Mouse (Mus musculus): ENCODE data around the gene Emb. TPM values are rescaled to one million over a fixed set of nuclear protein-coding genes. Genes with fewer than 3 reads are reported as not detected.

Emb gene
- total RNA-seq, 2 experiments from 2014 or later = 31.2 to 31.8 TPM

GRCm38 (mm10) chr13:117202755-117203471 is 5.4 kb upstream of the Emb start:
- peak; percentile 77 for TF ChIP-seq CTCF (IDR thresholded peaks at IDR 0.05)
- no peak overlapping the region for H3K4me3 ChIP-seq
- peak in 1 of 2 experiments; percentile 37 for DNase-seq (ENCODE audit: extremely low spot score in 1 of 2, low spot score in 2 of 2)
- no peak overlapping the region for H3K27ac ChIP-seq
- intact Hi-C loops (cut with DNase I) = loop anchor here (1.0 to 2.0 kb wide), 2 partner anchors 86 to 112 kb away; no protein-coding TSS in a partner anchor

GRCm38 (mm10) chr13:117204685-117205084 is 3.7 kb upstream of the Emb start:
- H3K27ac ChIP-seq = no peak overlapping the region
- TF ChIP-seq CTCF (IDR thresholded peaks at IDR 0.05) = no peak
- no peak for DNase-seq (ENCODE audit: extremely low spot score in 1 of 2, low spot score in 2 of 2)
- intact Hi-C loops (cut with DNase I) = no loop called here
- no peak overlapping the region for H3K4me3 ChIP-seq

- intact Hi-C loops (cut with DNase I) = no loop called here
- H3K4me3 ChIP-seq = no peak overlapping the region
- H3K27ac ChIP-seq = no peak overlapping the region
- DNase-seq (ENCODE audit: extremely low spot score in 1 of 2, low spot score in 2 of 2) = no peak
- no peak for TF ChIP-seq CTCF (IDR thresholded peaks at IDR 0.05)
These were observed 2.3 kb upstream of the Emb start for GRCm38 (mm10) chr13:117206066-117206465.

- DNase-seq (ENCODE audit: extremely low spot score in 1 of 2, low spot score in 2 of 2) = no peak
- intact Hi-C loops (cut with DNase I) = no loop called here
- no peak overlapping the region for H3K27ac ChIP-seq
- no peak overlapping the region for H3K4me3 ChIP-seq
- no peak for TF ChIP-seq CTCF (IDR thresholded peaks at IDR 0.05)
These were observed 3.1 kb downstream of the Emb start for GRCm38 (mm10) chr13:117211386-117211875.

GRCm38 (mm10) chr13:117215481-117215880 is 7.1 kb downstream of the Emb start:
- H3K27ac ChIP-seq = no peak overlapping the region
- no peak for DNase-seq (ENCODE audit: extremely low spot score in 1 of 2, low spot score in 2 of 2)
- TF ChIP-seq CTCF (IDR thresholded peaks at IDR 0.05) = no peak
- intact Hi-C loops (cut with DNase I) = no loop called here
- no peak overlapping the region for H3K4me3 ChIP-seq

GRCm38 (mm10) chr13:117216126-117216525 is 7.8 kb downstream of the Emb start:
- Histone ChIP-seq H3K4me3 (no peak overlapping the region), H3K27ac (no peak overlapping the region)
- TF ChIP-seq CTCF (IDR thresholded peaks at IDR 0.05) = no peak
- DNase-seq (ENCODE audit: extremely low spot score in 1 of 2, low spot score in 2 of 2) = no peak
- intact Hi-C loops (cut with DNase I) = no loop called here

- no peak for TF ChIP-seq CTCF (IDR thresholded peaks at IDR 0.05)
- Histone ChIP-seq H3K27ac (no peak overlapping the region), H3K4me3 (no peak overlapping the region)
- intact Hi-C loops (cut with DNase I) = no loop called here
- no peak for DNase-seq (ENCODE audit: extremely low spot score in 1 of 2, low spot score in 2 of 2)
These were observed 8.5 kb downstream of the Emb start for GRCm38 (mm10) chr13:117216752-117217363.

- no peak for TF ChIP-seq CTCF (IDR thresholded peaks at IDR 0.05)
- no peak overlapping the region for H3K27ac ChIP-seq
- intact Hi-C loops (cut with DNase I) = no loop called here
- no peak for DNase-seq (ENCODE audit: extremely low spot score in 1 of 2, low spot score in 2 of 2)
- no peak overlapping the region for H3K4me3 ChIP-seq
These were observed 9.3 kb downstream of the Emb start for GRCm38 (mm10) chr13:117217621-117218020.

- no peak for DNase-seq (ENCODE audit: extremely low spot score in 1 of 2, low spot score in 2 of 2)
- intact Hi-C loops (cut with DNase I) = no loop called here
- TF ChIP-seq CTCF (IDR thresholded peaks at IDR 0.05) = no peak
- Histone ChIP-seq H3K4me3 (no peak overlapping the region), H3K27ac (no peak overlapping the region)
These were observed 9.8 kb downstream of the Emb start for GRCm38 (mm10) chr13:117218092-117218491.

- DNase-seq (ENCODE audit: extremely low spot score in 1 of 2, low spot score in 2 of 2) = no peak
- TF ChIP-seq CTCF (IDR thresholded peaks at IDR 0.05) = no peak
- peak overlapping the region; percentile 91 for H3K27ac ChIP-seq
- intact Hi-C loops (cut with DNase I) = no loop called here
- H3K4me3 ChIP-seq = peak overlapping the region; percentile 55
These were observed 11.7 kb downstream of the Emb start for GRCm38 (mm10) chr13:117219871-117220500.

- Histone ChIP-seq H3K4me3 (peak within 1 kb of the TSS; percentile 55), H3K27ac (peak within 1 kb of the TSS; percentile 91)
- no peak for TF ChIP-seq CTCF (IDR thresholded peaks at IDR 0.05)
- peak; percentile 68 to 70 for DNase-seq (ENCODE audit: extremely low spot score in 1 of 2, low spot score in 2 of 2)
- intact Hi-C loops (cut with DNase I) = no loop called here
These were observed 12.4 kb downstream of the Emb start, which contains the start of gene Gm17509 for GRCm38 (mm10) chr13:117220501-117221321. Gm17509 (minus strand) TSS chr13:117221075.
